Mouse (Mus musculus): ENCODE data around the gene Yipf6. TPM values are rescaled to one million over a fixed set of nuclear protein-coding genes. Genes with fewer than 3 reads are reported as not detected.
"Not testable (repeated sequence)": the region's sequence is repeated elsewhere in the genome, so short reads cannot be mapped to it uniquely, and the experiment has no call there.

The Yipf6 gene
- polyA plus RNA-seq, 1 experiment from 2014 or later, result 15.4 TPM

DNA sequence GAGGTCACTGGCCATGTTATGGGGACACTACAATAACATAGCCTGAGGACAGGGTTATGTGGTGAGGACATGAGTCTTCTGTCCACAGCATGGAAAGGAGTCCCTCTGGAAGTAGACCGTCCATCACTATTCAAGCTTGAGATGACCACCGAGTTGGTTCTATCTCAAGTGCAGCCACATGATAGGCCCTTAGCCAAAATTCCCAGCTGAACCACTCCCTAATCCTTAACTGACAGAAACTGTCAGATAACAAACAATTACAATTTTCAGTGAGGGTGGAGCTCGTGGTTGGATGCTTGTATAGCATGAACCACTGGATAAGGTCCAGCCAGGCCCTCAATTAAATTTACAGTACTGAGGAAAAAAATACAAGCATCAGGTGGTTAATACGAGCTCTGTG, 22.9 kb downstream of the Yipf6 start:
- Histone ChIP-seq H3K4me1 (replicated peaks) (no peaks in the 10 kb centered on the region), H3K27me3 (no peaks in the 10 kb centered on the region), H3K4me2 (no peak overlapping the region), H3K4me3 (no peak overlapping the region), H3K9ac (no peak overlapping the region), H3K9me3 (no peaks in the 10 kb centered on the region), H3K27ac (replicated peaks) (no peak overlapping the region), H3K36me3 (no peaks in the 10 kb centered on the region)
- 85% methylated on average over 4 of the region's 4 CpGs for WGBS
- ATAC-seq (ENCODE audit: low read depth), result no peak

DNA sequence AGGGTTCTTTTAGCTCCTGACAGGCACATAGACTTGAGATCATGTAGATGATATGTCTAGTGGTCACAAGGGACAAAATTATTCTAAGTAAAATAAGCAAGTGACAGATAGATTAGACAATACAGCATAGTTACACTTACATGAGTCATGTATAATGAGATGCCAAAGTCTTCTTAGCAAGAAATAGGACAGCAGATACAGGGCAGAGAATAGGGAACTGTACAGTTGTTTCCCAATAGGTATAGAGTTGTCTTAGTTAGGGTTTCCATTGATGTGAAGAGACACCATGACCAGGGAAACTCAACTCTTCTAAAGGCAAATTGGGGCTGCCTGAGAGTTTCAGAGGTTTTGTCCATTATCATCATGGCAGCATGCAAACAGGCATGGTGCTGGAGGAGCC, 27.6 kb downstream of the Yipf6 start:
- Histone ChIP-seq H3K27me3 (no peaks in the 10 kb centered on the region; the same call in 1 of the 2 replicates), H3K36me3 (no peaks in the 10 kb centered on the region), H3K4me3 (no peak overlapping the region), H3K9me3 (no peaks in the 10 kb centered on the region), H3K4me2 (no peak overlapping the region), H3K4me1 (replicated peaks) (no peaks in the 10 kb centered on the region), H3K27ac (replicated peaks) (no peak overlapping the region), H3K9ac (no peak overlapping the region)
- ATAC-seq (ENCODE audit: low read depth), result no peak

DNA sequence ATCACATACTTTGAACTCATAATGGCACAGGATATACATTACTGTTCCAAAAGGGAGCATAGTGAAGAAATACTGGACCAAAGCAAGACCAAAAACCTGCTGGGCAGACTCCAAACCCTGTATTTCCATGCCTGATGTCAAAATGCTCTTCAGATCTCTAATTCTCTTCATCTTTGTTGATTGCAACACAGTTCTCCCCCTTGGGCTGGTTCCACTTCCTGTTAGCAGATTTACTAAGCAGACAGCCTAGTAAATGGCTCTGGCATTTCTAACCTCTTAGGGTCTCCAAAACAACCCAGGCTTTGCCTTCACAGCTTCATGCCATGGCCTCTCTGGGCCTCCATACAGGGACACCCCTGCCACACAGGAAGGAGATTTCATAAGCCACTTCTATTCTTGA, 28.4 kb downstream of the Yipf6 start:
- Histone ChIP-seq H3K9ac (no peak overlapping the region), H3K27ac (replicated peaks) (no peak overlapping the region)

DNA sequence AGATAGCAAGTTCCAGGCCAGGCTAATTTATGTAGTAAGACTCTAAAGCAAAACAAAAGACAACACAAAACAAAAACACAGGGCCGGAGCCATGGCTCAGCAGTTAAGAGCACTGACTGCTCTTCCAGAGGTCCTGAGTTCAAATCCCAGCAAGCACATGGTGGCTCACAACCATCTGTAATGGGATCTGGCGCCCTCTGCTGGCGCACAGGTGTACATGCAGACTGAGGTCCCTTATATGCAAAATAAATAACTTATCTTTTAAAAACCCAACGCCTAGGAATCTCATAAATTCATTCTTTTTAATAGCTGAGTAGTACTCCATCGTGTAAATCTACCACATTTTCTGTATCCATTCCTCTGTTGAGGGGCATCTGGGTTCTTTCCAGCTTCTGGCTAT, 50.5 kb downstream of the Yipf6 start:
- not testable (repeated sequence) for ATAC-seq (ENCODE audit: low read depth); H3K27me3 ChIP-seq; H3K9me3 ChIP-seq; H3K4me2 ChIP-seq; H3K4me1 ChIP-seq (replicated peaks); H3K36me3 ChIP-seq; H3K27ac ChIP-seq (replicated peaks); H3K4me3 ChIP-seq; H3K9ac ChIP-seq
- 43% methylated on average over 5 of the region's 5 CpGs for WGBS

More for the DNA sequence above, 28.4 kb downstream of the Yipf6 start:
- no peak for ATAC-seq (ENCODE audit: low read depth)
- Histone ChIP-seq H3K4me1 (replicated peaks) (no peaks in the 10 kb centered on the region), H3K36me3 (no peaks in the 10 kb centered on the region), H3K4me2 (no peak overlapping the region), H3K4me3 (no peak overlapping the region), H3K27me3 (no peaks in the 10 kb centered on the region; the same call in 1 of the 2 replicates), H3K9me3 (no peaks in the 10 kb centered on the region)

DNA sequence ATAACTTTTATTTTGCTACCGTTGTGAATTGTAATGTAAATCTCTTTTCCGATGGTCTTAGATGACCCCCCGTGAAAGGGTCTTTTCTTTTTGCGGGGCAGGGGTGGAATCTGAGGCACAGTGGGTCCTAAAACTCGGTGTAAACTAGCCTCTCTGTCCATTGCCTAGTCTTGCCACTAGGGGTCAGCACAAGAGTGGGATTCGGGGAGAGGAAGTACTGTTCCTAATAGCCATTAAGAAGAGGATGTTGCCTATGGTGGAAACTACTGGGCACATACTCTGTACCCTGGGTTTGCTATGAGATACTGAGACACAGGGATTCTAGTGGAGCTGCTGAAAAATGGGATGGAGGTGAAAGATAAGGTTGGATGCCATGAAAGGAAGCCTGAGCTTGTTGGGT, 53.5 kb downstream of the Yipf6 start:
- no peak for ATAC-seq (ENCODE audit: low read depth)
- Histone ChIP-seq H3K4me1 (replicated peaks) (no peaks in the 10 kb centered on the region), H3K9me3 (no peaks in the 10 kb centered on the region), H3K27ac (replicated peaks) (no peak overlapping the region), H3K4me2 (no peak overlapping the region), H3K27me3 (no peaks in the 10 kb centered on the region), H3K36me3 (no peaks in the 10 kb centered on the region), H3K9ac (no peak overlapping the region), H3K4me3 (no peak overlapping the region)
- 44% methylated on average over 6 of the region's 6 CpGs for WGBS

Other genes with a start within 250 kb of the Yipf6 start
- 33.5 and 36.4 TPM in 2 replicates for gene Ophn1, start 45.3 kb upstream of the Yipf6 start, polyA plus RNA-seq (2015; fragmentation: Nextera tagmentation; extraction: Ambion mirVana)
- 4.9 and 6.3 TPM in 2 replicates for gene Stard8, start 66.9 kb downstream of the Yipf6 start, polyA plus RNA-seq (2015; fragmentation: Nextera tagmentation; extraction: Ambion mirVana)
- gene Efnb1, start 199.8 kb downstream of the Yipf6 start, polyA plus RNA-seq (2015; fragmentation: Nextera tagmentation; extraction: Ambion mirVana), result 39.8 and 41.5 TPM in 2 replicates

Data from neural tube, embryonic 13.5 days (tissue).